Mouse (Mus musculus) T-helper 1 cell (primary cell): Measurements from ENCODE around the gene Vmn1r217.
"Not testable (repeated sequence)": the region's sequence is repeated elsewhere in the genome, so short reads cannot be mapped to it uniquely, and the experiment has no call there.

ENCODE experiments used
- in situ Hi-C: fragments of 300-600 bp; cut with MboI, MseI; formaldehyde crosslinking; loops from one replicate; pipeline ENCODE4 v1.15.1; 2025; ENCODE audit warnings: high pct_unique_total_duplicates

The Vmn1r217 gene

GRCm38 (mm10) chr13:23118126-23118525 lies at the start of gene Vmn1r217:
Gene Vmn1r217, minus strand, starts transcription at chr13:23118226.
- in situ Hi-C loops, result not testable (repeated sequence)

- in situ Hi-C loops, result not testable (repeated sequence)
These were observed 48.4 kb upstream of the Vmn1r217 start for GRCm38 (mm10) chr13:23166471-23166870.

- in situ Hi-C loops, result no loop called here
These were observed 41.0 kb upstream of the Vmn1r217 start, which contains the start of gene Vmn1r219 for GRCm38 (mm10) chr13:23159012-23159411. Gene Vmn1r219, plus strand, starts transcription at chr13:23159312.

- in situ Hi-C loops, result no loop called here
These were observed 39.8 kb upstream of the Vmn1r217 start for GRCm38 (mm10) chr13:23157848-23158247.

- in situ Hi-C loops, result no loop called here
These were observed 20.9 kb upstream of the Vmn1r217 start for GRCm38 (mm10) chr13:23138880-23139279.

GRCm38 (mm10) chr13:23133501-23133900 lies 15.5 kb upstream of the Vmn1r217 start:
- in situ Hi-C loops, result no loop called here

GRCm38 (mm10) chr13:23133099-23133498 lies 15.1 kb upstream of the Vmn1r217 start, which contains the start of gene Vmn1r218:
Gene Vmn1r218, plus strand, starts transcription at chr13:23133155.
- in situ Hi-C loops, result no loop called here

- in situ Hi-C loops, result no loop called here
These were observed 2.6 kb upstream of the Vmn1r217 start for GRCm38 (mm10) chr13:23120611-23121010.

- in situ Hi-C loops, result no loop called here
These were observed 23.6 kb downstream of the Vmn1r217 start for GRCm38 (mm10) chr13:23094386-23094785.

- in situ Hi-C loops, result no loop called here
These were observed 48.7 kb downstream of the Vmn1r217 start for GRCm38 (mm10) chr13:23069312-23069711.

- in situ Hi-C loops, result no loop called here
These were observed 50.3 kb downstream of the Vmn1r217 start, which contains the start of gene Vmn1r215 for GRCm38 (mm10) chr13:23067725-23068124. Gene Vmn1r215, plus strand, starts transcription at chr13:23068025.

GRCm38 (mm10) chr13:23057778-23058177 lies 60.2 kb downstream of the Vmn1r217 start:
- in situ Hi-C loops, result no loop called here
